Mouse (Mus musculus) granulocyte monocyte progenitor cell, adult 5-6 weeks (primary cell): ENCODE measurements around the gene Ddt. TPM values are rescaled to one million over a fixed set of nuclear protein-coding genes. Genes with fewer than 3 reads are reported as not detected.
A peak's percentile ranks its signal among the peaks of the same experiment; 100 is the strongest.

ENCODE experiments used
- ATAC-seq: replicated peaks from 2 replicates; pipeline ENCODE4 v1.8.0; 2016; ENCODE audit warnings: mild to moderate bottlenecking, moderate TSS enrichment, inconsistent platforms; ENCODE audit not compliant: poor library complexity, severe bottlenecking
- total RNA-seq, 2 experiments: library from RNA; stranded (forward) in 1 of 2; stranded (reverse) in 1 of 2; fragments of 200-712, 200-1000 nt in 1 of 2; fragments of >200 nt in 1 of 2; fragmentation: Nextera tagmentation in 1 of 2; gene quantifications; 2 replicates each; pipeline ENCODE4 v1.2.3; 2014 to 2017

The Ddt gene
- total RNA-seq (2014; fragmentation: Nextera tagmentation), result 65.6 and 85.2 TPM in 2 replicates
- 45.0 and 61.0 TPM in 2 replicates for total RNA-seq (2017)

DNA sequence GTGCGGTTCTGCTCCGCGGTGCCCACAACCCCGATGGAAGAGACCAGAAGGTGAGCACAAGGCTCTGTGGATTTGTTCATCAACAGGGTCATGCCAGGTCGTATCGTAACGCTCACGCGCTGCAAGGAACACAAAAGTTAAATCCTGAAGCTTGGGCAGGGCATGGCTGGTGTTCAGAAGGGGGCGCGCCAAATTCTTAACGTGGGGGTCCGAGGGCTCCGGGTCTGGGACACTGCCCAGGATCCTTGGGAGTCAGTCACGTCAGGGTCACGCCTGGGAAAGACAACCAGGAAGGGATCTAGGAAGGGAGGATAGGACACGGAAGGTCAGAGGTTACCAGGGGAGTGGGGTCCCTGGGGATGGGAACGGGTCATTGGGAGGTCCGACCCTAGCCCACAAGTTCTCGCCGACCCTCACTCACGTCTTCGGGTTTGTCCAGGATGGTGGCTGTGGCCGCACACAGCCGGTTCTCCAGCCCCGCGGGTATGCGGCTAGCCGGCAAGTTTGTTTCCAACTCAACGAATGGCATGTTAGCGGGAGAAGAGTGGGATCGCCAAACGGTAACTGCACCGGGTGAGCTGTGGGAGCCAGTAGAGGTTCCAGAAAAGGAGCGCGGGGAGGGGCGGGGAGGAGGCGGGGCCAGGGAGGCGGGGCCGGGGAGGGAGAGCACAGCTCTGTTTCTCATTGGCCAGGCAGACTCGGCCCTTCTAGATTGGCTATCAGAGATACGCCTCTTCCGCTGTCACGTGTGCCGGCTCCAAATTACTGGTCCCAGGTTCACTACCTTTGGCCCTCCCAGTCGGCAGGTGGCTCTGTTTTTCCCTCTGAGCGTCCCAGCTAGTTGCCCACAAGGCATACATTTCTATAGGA is at the start of gene Ddt:
Gene Ddt (minus strand): TSS at position 620 of the 870 bp plus-strand sequence.
- ATAC-seq, result peak; percentile 93

DNA sequence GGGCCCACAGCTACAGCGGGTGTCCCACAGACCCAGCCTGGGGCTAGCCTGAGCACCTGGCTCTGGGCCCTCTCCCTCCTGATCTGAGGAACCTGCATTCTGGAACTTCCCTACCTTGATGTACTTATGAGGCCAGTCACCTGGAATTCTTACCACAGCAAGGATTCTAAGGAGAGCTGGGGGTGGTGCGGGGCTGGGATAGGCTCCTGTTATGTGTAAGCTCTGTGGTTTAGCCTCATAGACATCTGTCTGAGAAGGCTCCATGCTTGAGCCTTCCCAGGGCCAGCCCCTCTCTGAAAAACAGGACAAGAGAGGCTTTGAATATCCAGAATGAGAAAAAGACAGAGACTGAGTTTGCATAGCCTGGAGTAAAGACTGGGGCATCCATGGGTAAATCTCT is 49.2 kb upstream of the Ddt start, which contains the start of gene Gstt4:
Gene Gstt4 (minus strand): TSS at position 101 of the 400 bp plus-strand sequence.
- no peak for ATAC-seq

DNA sequence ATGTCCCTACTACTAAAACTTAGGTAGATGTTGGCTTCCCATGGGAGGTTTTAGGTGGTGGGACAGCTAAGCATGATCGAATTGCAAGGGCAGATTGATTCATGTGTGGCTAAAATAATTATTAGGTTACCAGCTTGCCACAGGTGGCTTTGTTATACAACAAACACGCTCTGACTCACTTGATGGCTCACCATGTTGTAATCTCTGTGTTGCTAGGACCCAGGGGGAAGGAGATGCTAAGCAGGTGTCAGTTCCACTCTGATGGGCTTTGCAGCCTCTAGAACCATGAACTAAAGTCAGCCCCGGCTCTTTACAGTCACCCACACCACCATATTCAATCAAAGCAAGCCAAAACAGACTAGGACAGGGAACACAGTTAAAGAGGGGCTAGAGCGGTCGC is 46.7 kb upstream of the Ddt start:
- no peak for ATAC-seq

DNA sequence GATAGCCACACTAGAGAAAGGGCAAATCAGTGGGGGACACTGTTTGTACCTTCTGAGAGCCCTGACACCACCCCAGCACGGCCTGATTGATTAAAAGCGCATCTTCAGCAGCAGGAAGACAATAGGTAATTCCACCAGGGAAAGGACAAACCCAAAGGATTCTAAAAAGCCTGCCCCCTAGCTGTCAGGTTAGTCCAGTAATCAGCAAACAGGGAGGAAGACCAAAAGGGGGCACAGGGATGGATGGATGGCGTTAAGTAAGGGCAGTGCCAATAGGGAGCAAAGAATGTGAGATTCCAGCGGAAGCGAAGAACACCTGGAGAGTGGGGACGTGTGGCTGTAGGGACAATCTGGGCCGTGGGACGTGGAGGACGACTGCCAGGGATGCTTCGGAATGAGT is 45.4 kb upstream of the Ddt start:
- ATAC-seq, result no peak

DNA sequence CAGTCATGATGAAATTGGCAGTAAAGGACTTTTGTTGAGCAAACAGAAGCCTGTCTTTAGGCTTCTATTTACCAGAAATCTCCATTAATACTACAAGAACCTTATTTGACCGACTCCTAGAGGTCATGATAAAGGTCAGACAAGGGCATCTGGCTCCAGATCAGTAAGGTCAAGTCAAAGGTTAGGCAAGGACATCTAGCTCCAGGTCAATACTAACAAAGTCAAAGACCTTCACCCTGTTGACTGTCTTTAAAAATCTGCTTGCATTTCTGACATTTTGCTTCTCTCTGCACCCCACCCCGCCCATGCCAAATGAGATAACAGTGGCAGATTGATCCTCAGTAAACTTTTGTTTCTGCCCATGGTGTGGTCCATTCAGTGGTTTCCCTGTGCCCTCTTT is 31.0 kb upstream of the Ddt start:
- ATAC-seq, result no peak

DNA sequence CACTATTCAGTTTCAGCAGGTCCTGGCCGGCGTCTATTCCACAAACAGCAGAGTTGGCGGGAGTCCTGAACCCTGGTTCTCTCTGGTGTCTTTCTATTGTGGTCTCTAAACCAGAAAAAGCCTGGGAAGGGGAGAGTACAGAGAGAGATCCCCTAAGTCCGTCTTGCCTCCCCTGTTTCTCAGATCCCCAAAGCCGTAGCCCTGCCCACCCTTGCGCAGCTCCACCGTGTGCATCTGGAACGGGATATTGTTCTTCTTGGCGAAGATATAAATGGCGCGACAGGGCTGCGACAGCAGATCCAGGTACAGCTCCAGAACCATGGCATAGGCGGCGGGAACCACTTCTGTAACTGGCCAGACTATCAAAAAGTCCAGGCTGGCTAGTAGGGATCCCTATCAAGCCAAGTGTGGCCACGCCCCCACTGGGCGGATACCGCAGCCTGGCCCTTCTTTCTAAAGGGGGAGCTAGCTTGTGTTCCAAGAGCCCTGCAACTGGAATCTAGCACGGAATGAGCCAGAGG is 25.0 kb upstream of the Ddt start, which contains the start of gene Gstt1:
Gene Gstt1 (minus strand): TSS at position 409 of the 521 bp plus-strand sequence.
- ATAC-seq, result peak; percentile 65

DNA sequence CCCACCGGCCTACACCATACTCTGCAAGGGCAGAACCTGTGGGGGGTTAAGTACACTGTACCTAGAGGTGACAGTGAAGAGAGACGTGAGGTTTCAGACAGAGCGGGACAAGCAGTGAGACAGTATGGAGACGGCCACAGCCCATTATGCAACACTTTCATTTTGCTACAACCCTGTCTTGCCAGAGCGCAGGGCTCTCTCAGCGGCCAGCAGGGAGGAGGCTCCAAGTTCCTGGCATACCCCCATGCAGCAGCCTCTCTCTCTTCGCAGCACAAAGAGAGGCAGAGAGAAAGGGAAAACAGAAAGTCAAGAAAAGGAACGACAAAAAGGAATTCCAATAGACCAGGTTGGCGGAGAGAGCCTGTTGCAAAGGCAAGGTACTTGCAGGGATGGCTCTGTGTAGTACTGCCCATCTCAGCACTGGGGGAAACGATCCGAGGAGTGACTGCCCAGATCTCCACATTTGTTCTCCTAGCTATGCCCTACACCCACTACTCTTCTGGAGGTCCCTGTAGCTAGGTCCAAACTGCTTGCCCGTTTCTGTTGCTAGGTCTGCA is 24.5 kb upstream of the Ddt start:
- peak; percentile 81 for ATAC-seq

DNA sequence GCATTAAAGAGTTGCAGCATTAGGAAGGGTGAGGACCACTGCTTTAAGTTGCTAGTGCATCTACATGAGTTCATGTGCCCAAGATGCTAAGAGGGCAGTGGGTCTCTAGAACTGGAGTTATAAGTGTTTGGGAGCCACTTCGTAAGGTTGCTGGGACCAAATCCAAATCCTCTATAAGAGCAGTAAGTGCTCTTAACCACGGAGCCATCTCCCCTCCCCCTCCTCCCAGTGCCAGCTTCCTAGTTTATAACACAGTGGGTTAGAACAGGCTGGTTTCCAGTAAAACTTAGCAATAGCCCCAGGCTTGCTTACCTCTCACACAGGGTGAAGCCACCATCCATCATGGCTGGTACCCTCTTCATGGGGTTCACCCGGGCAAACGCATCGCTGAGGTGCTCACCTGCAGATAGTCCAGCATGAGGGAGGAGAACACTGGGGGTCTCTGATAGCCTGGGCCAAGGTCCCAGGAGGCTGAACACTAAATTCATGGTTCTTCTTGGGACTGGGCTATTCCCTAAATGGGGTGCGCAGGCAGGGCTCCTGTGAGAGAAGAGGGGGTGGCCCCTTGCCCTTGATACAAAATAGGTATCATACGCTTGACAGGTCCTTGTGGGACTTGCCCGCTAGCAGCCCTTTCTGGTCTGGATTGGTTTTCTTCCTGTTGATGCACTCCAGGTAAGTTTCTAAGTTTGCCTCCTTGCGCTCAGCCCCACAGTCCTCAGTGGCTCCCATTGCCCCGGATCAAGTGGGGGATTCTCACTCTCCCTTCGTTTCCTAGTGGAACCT is 23.7 kb upstream of the Ddt start:
- no peak for ATAC-seq

DNA sequence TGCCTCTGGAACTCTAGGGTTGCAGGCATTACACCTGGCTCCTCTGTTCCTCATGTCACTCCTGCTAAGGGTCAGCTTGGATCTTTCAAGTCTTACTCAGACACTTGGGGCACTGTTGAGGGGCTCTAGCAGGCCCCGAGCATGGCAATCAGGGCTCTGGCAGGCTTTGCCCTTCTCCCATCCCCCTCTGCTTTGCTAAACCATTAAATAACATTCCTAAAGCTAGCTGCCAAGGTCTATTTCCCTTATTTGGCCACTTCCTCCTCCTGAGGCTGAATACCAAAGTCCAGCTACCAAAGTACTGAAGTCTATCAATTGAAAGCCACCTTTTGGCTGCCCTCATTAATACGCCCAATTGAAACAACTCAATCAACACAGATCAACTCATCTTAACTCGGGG is 21.7 kb upstream of the Ddt start:
- ATAC-seq, result 0 out of 2 replicates have a peak, but pooled peaks have one; percentile 5

DNA sequence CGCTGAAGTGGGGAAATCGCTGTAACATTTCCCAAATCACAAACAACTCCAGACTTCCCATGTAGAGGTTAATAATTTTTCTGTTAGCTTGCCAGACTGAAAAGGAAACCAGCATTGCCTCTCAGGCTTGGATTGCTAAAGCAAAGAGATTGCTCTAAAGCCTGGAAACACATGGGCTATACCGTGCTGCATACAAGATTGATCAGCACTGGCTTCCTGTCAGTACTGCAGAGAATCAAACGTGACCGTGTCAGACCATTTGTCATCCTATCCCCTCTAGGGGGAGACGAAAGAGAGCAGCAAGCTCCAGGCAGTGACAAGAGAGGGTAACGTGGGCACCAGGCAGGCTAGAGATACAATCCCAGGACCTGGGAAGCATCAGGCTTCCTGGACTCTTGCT is 17.6 kb upstream of the Ddt start:
- peak; percentile 61 for ATAC-seq

DNA sequence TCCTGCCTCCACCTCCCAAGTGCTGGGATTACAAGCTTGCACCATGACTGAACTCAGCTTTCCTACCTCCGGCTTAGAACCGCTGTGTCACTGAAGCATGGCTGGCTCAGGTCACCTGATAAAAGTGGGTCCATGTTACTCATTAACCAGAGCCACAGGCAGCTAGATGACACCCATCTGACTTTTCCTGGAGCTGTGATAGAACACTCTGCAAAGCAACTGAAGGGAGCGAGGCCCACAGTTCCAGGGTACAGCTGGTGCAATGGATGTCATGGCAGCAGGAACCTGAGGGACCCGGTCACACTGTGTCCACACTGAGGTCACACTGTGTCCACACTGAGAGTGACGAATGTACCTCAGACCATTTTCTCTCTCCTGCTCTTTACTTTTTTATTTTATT is 16.6 kb upstream of the Ddt start:
- no peak for ATAC-seq

DNA sequence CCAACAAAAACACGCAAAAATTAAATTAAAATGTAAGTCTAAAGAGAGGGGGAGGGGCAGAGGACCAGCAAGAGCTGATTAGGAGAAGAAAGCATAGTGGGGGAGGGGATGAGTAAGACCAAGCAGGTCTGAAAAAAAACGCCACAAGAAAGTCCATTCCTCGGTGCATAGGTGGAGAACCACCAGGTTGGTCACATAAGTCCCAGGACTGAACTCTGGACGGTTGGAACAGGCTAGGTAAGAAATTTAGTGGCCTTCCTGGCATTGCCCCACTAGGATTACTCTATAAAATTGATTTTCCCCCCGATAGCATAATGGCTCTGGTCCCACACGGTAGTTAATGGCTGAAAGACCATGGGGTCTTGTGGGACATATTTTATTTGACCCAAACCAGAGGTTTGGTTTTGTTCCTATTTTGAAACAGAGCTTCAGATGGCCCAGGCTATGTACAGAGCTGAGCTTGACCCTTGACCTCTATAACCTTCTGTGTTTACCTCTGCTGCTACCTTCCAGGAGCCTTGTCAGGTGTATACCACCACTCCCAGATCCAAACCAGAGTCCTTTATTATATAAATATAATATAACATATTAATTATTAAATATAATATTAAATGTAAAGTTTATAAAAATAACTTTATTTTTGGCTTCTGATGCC is 16.0 kb upstream of the Ddt start:
- no peak for ATAC-seq

DNA sequence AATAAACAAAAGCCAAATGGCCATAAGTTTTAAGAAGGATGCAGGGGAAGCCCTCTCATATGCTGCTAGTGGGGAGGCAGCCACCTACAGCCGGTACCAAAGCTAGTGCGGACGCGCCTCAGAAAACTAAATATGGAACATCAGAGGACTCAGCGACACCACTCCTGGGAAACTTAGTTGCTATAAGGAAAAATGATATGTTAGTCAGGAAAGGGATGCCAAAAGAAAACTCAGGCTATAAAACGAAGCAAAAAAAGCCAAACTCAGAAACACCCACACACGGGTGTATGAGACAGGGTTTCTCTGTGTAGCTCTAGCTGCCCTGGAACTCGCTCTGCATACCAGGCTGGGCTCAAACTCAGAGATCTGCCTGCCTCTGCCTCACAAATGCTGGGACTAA is 15.1 kb upstream of the Ddt start:
- no peak for ATAC-seq

DNA sequence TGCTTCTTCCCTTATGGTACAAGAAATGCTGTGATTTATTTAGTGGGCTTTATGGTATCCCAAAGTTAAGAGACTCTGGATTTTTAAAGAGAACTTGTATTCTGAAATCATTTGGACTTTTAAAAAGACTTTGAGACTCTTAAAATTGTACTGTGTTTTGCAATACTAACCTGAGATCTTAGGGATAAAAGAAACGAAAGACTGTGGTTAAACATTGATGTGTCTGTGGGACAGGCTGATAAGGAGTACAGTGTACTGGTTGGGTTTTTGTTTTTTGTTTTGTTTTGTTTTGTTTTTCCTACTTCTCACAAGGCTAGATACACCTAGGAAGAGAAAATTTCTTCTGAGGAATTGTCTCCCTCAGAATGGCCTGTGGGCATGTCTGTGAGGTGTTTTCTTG is 12.2 kb upstream of the Ddt start:
- no peak for ATAC-seq

DNA sequence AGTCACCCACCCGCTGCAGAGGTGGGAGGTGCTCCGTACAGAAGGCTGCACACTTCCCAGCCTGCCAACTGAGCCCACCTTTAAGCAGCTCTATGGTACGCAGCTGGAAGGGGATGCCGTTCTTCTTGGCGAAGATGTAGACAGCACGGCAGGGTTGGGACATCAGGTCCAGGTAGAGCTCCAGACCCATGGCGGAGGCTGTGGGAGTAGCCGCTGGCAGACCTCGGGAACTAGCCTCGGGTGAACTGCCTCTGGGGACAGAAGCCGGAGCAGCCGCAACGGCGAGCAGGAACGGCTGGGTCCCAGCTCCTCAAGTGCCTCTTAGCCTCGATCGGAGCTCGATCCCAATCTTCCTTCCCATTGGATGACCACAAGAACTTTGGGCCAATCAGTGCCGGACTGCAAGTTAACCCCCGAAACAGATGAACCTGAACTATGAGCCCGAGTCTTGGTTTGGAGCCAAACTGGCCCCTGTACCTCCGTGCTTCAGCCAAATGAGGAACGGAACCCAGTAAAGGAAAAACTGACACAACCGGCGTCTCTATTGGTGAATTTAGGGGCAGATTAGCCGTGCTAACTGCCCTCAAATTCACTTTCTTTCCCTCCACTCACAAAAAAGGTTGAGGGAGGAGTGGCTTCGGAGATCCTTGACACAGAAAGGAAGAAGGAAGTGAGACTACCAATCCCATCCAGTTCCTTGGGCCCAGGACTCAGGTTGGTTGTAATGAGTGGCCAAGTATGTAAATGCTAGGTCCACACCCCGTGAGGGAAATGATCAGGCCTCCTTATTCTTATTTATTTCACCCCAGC is 7.8 kb upstream of the Ddt start, which contains the start of the genes Gm20441 and Gstt3:
Gene Gm20441 (minus strand): TSS at position 186 of the 810 bp plus-strand sequence.
Gene Gstt3 (minus strand): TSS at position 646 of the 810 bp plus-strand sequence.
- peak; percentile 84 for ATAC-seq

DNA sequence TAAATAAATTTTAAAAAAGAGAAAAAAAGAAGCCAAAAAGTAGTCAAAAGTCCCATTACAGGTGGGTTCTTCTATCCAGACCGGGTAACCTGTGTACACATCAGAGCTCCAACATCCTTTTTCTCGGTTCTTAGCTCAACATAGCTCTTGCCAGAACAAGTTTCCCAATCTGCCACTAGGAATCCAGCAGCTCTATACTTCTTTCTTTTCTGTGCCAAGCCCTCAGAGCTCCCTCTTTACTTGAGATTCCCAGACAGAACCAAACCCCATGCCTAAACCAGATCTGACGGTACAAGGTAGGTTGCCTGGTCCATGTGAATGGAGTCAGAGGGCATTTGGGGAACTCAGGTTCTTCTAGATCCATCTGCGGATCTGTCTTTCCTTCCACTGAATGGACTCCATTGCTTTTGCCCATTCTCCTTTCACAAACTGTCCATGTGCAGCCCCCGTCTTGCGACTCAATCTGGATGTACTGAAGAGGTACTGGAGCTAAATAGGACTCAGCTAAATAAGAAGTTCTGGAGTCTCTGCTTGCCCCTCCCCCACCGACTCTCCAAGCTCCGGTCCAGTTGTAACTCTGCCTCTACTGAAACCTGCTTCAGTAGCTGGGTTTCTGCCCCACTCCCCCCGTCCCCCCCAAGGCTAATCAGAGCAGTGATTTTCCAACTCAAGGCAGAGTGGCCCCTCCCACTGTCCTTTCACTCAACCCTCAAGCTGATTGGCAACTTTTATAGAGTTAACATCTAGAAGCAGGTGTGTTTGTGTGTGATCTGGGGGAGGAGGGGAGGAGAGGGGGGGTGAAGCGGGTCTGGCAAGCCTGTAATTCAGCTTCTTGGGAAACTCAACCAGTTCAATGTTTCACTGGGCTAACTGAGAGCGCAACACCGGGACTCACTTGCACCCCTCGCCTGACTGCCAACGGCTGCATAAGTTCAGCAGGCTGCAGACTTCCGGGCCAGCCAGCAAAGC is 6.3 kb upstream of the Ddt start:
- no peak for ATAC-seq

DNA sequence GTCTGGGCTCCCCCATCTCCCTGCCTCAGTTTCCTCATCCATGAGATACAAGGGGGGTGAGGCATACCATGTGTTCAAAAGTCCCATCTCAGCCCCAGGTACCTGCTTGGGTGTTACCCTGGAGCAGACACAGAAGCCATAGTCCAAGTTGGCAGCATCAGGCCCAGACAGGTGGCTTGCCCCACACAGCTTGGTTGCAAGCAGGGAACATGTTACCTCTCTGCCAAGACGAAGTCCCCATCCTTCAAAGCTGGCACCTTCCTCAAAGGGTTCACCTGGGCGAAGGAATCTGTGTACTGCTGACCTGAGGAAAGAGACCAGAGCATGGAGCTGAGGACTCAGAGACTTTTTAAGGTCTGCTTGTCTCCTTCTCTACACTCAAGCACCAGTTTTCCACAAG is 4.7 kb upstream of the Ddt start:
- ATAC-seq, result no peak

DNA sequence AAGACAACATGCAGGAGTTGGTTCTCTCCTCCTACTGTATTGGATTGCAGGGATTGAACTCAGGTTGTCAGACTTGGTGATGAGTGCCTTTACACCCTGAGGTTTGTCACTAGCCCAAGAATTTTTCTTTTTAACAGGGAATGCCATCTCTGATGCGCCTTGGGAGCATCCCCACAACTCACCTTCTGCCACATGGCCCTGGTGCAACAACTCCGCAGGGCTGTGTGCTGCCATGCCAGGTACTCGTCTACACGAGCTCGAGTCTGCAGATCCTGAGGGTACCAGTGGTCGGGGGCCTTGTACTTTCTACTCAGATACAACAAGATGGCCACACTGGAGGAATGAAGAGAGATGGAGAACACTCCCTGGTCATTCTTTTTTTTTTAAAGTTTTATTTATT is 3.3 kb upstream of the Ddt start:
- no peak for ATAC-seq
